Mouse (Mus musculus): ENCODE measurements at regions not wholly inside any gene's neighbourhood (a gene's known extent, or its start where the extent isn't known, plus 50 kb on each side); places are given as distances from the start of the nearest gene placed in this dataset.

DNA sequence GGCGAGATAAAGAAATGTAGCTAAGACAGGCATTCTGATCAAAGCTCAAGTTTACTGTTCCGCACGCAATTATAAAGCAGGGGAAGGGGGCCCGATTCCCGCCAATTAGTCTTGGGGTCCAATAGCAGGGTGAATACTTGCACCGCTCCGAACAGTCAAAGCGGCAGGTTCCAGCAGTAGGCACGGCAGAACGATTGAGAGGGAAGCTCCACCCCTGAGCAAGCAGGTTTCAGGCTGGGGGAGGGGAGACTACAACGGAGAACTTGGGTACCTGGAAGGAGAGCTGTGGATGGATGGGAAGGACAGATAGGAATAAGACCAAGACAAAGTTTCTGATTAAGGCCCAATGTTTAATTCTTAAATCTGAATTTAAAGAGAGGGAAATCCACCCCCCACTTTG lies 618.8 kb downstream of the Adcyap1 start:
- 0 out of 2 replicates have a peak, but pooled peaks cover 3% of the 10 kb centered on the region for H3K4me1 ChIP-seq
- H3K27ac ChIP-seq, result no peak overlapping the region
- peak; percentile 14 for DNase-seq (ENCODE audit: extremely low spot score, low spot score)
- no peaks in the 10 kb centered on the region for H3K27me3 ChIP-seq (ENCODE audit: poor library complexity, severe bottlenecking)
- no peak overlapping the region for H3K4me3 ChIP-seq
- 22% methylated on average over 11 of the region's 11 CpGs for WGBS
- H3K9me3 ChIP-seq, result no peaks in the 10 kb centered on the region
- H3K36me3 ChIP-seq (replicated peaks), result no peaks in the 10 kb centered on the region
